Mouse (Mus musculus): Measurements from ENCODE around the gene Cenpp. TPM values are rescaled to one million over a fixed set of nuclear protein-coding genes. Genes with fewer than 3 reads are reported as not detected.

The Cenpp gene
- polyA plus RNA-seq, 1 experiment from 2014 or later = 29.5 TPM

- H3K36me3 ChIP-seq (ENCODE audit: control insufficient read depth, insufficient read depth, low read length) = no peaks in the 10 kb centered on the region
- H3K9ac ChIP-seq (ENCODE audit: low read depth, low read length) = peak within 1 kb of the TSS; percentile 89
- WGBS (ENCODE audit: insufficient replicate concordance) = under 1% methylated on average over 69 of the region's 69 CpGs
- H3K27ac ChIP-seq (ENCODE audit: low read depth, low read length) = peak within 1 kb of the TSS; percentile 85
- H3K27me3 ChIP-seq (ENCODE audit: control insufficient read depth, insufficient read depth, low read length) = no peaks in the 10 kb centered on the region
- peak within 1 kb of the TSS; percentile 96 for H3K4me2 ChIP-seq
- ATAC-seq (replicated peaks; ENCODE audit: insufficient number of reproducible peaks, low FRiP score, low TSS enrichment) = peak; percentile 97
- H3K4me3 ChIP-seq (ENCODE audit: low read depth, low read length) = peak within 1 kb of the TSS; percentile 88
- H3K9me3 ChIP-seq (replicated peaks; ENCODE audit: control insufficient read depth, low read length) = no peaks in the 10 kb centered on the region
- peaks cover 13% of the 10 kb centered on the region for H3K4me1 ChIP-seq (ENCODE audit: control insufficient read depth, insufficient read depth, low read length)
Measured at GRCm38 (mm10) chr13:49420754-49421605, 231.6 kb downstream of the Cenpp start, which contains the start of gene Ippk. TSS of gene Ippk (plus strand) at chr13:49421249.

Other genes starting within 250 kb of the Cenpp start
- 11.1 and 11.6 TPM in 2 replicates for gene Ippk, start 231.5 kb downstream of the Cenpp start, polyA plus RNA-seq (2014; fragmentation: Nextera tagmentation; extraction: Ambion mirVana)
- 0.42 and 0.56 TPM in 2 replicates for gene Tes3-ps, start 159.5 kb downstream of the Cenpp start, polyA plus RNA-seq (2014; fragmentation: Nextera tagmentation; extraction: Ambion mirVana)
- 1.4 and 1.8 TPM in 2 replicates for gene Ecm2, start 148.0 kb downstream of the Cenpp start, polyA plus RNA-seq (2014; fragmentation: Nextera tagmentation; extraction: Ambion mirVana)
- 0.60 and 0.79 TPM in 2 replicates for gene Aspn, start 108.3 kb downstream of the Cenpp start, polyA plus RNA-seq (2014; fragmentation: Nextera tagmentation; extraction: Ambion mirVana)
- gene Omd, start 70.3 kb downstream of the Cenpp start, polyA plus RNA-seq (2014; fragmentation: Nextera tagmentation; extraction: Ambion mirVana) = 0.46 TPM in 2 replicates
- gene Ogn, start 44.7 kb downstream of the Cenpp start, polyA plus RNA-seq (2014; fragmentation: Nextera tagmentation; extraction: Ambion mirVana) = 3.5 and 5.7 TPM in 2 replicates
- 12.6 and 17.1 TPM in 2 replicates for gene Nol8, start 293 bp upstream of the Cenpp start, polyA plus RNA-seq (2014; fragmentation: Nextera tagmentation; extraction: Ambion mirVana)
- gene Iars, start 29.3 kb upstream of the Cenpp start, polyA plus RNA-seq (2014; fragmentation: Nextera tagmentation; extraction: Ambion mirVana) = 69.6 and 78.1 TPM in 2 replicates
- gene Gm30302, start 146.2 kb upstream of the Cenpp start, polyA plus RNA-seq (2014; fragmentation: Nextera tagmentation; extraction: Ambion mirVana) = 0.19 and 0.35 TPM in 2 replicates